ENCODE assay signal across 7 mouse cellular contexts in the genomic region with DNA sequence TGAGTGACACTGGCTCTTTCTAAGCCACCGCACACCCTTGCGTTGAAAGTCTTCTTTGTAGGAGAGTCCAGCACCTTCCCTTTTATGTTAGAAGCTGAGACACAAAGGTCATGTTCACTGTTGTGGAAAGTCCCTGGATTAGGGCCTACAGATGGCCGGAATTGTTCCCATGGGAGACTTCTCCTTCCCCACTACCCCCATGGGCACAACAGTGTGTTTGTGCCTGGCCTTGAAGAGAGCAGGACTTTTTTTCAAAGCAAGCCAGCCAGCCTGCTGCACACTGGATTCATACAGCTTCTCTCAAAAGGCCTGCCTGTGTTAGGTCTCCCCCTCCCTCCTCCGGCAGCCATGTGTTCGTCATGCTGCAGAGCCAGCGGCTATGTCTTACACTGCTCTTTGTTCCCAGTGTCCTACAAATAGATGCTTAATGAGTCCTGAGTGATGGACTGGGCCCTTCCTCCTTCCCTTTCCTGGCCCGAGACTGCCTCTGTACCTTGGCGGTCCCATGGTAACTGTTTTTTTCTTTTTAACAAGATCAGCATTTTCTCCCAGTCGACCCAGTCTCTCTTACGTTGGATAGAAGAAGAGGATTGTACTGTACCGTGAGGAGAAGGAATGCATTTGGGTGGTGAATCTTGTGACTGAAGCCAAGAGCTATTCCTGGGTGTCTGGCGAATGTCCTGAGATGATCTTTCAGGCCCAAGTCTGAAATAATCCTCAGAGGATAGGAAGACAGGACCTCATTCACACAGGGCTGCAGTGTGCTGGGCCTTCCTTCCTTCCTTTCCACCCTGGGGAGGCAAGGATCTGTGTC. TPM values are rescaled to one million over a fixed set of nuclear protein-coding genes. Genes with fewer than 3 reads are reported as not detected.
DNase-seq lines count a peak whose midpoint lies in the region; ATAC-seq and TF ChIP-seq lines count a peak whose summit lies in the region.

No protein-coding gene starts in this region.

- peaks cover 69% of the 10 kb centered on the region for H3K36me3 ChIP-seq in kidney, embryonic 14.5 days (ENCODE audit: control insufficient read depth, insufficient read depth, low read length)
- peaks cover 2% of the 10 kb centered on the region; the same call in 1 of the 2 replicates for H3K36me3 ChIP-seq in limb, embryonic 11.5 days (ENCODE audit: control insufficient read depth, insufficient read depth, low read length)

- ATAC-seq in kidney, embryonic 14.5 days (ENCODE audit: low FRiP score, low TSS enrichment), result peak; percentile 72
- ATAC-seq in limb, embryonic 11.5 days (ENCODE audit: insufficient number of reproducible peaks, low FRiP score, low TSS enrichment, low read depth), result no peak

- peak; percentile 95 for DNase-seq in brain, embryonic 14.5 days (ENCODE audit: low read depth)
- peak; percentile 33 for DNase-seq in embryo, embryonic 9.5 days (ENCODE audit: extremely low spot score)
- DNase-seq in heart, adult 9 months (ENCODE audit: low spot score in 2 of 2), result peak; percentile 73 to 76
- DNase-seq in limb, embryonic 11.5 days (ENCODE audit: low spot score), result peak; percentile 43
- DNase-seq in retina, postnatal 1 day, result peak; percentile 88
- no peak for DNase-seq in B cell, adult 2 months

- 55% methylated on average over 12 of the region's 12 CpGs for WGBS in kidney, embryonic 14.5 days
- WGBS in limb, embryonic 11.5 days, result 74% methylated on average over 12 of the region's 12 CpGs

- H3K27ac ChIP-seq in kidney, embryonic 14.5 days (ENCODE audit: low read depth, low read length), result peak overlapping the region; percentile 18; the same call in 1 of the 2 replicates
- H3K27ac ChIP-seq in limb, embryonic 11.5 days (replicated peaks; ENCODE audit: low read depth, low read length), result no peak overlapping the region

- TF ChIP-seq CTCF in brain, embryonic 14.5 days (IDR thresholded peaks at IDR 0.05; ENCODE audit: borderline replicate concordance, extremely low read depth, insufficient read depth, insufficient read length), result no peak

- no peaks in the 10 kb centered on the region for H3K9me3 ChIP-seq in kidney, embryonic 14.5 days (ENCODE audit: control insufficient read depth, low read length)
- H3K9me3 ChIP-seq in limb, embryonic 11.5 days (ENCODE audit: control insufficient read depth, low read length), result no peaks in the 10 kb centered on the region

- H3K4me1 ChIP-seq in kidney, embryonic 14.5 days (ENCODE audit: control insufficient read depth, insufficient read depth, low read length), result peaks cover 28% of the 10 kb centered on the region
- H3K4me1 ChIP-seq in limb, embryonic 11.5 days (ENCODE audit: control insufficient read depth, insufficient read depth, low read length), result 0 out of 2 replicates have a peak, but pooled peaks cover 3% of the 10 kb centered on the region

- H3K27me3 ChIP-seq in kidney, embryonic 14.5 days (ENCODE audit: control insufficient read depth, insufficient read depth, low read length), result no peaks in the 10 kb centered on the region
- H3K27me3 ChIP-seq in limb, embryonic 11.5 days (ENCODE audit: control insufficient read depth, insufficient read depth, low read length), result no peaks in the 10 kb centered on the region

- no peak overlapping the region for H3K4me3 ChIP-seq in kidney, embryonic 14.5 days (ENCODE audit: low read length)
- no peak overlapping the region for H3K4me3 ChIP-seq in limb, embryonic 11.5 days (ENCODE audit: low read depth, low read length)

- TF ChIP-seq POLR2A in brain, embryonic 14.5 days (IDR thresholded peaks at IDR 0.05; ENCODE audit: borderline replicate concordance, extremely low read depth, insufficient read depth, insufficient read length, poor library complexity, severe bottlenecking), result no peak

- no peak overlapping the region for H3K4me2 ChIP-seq in kidney, embryonic 14.5 days (replicated peaks; ENCODE audit: low read depth, low read length)
- H3K4me2 ChIP-seq in limb, embryonic 11.5 days (ENCODE audit: low read depth, severe bottlenecking), result no peak overlapping the region

- peak overlapping the region; percentile 1; the same call in 1 of the 2 replicates for H3K9ac ChIP-seq in kidney, embryonic 14.5 days (ENCODE audit: low read depth, low read length)
- H3K9ac ChIP-seq in limb, embryonic 11.5 days (ENCODE audit: low read length), result no peak overlapping the region

RNA-seq across cellular contexts. Expression of a gene that starts 7.9 kb away (rescaled TPM):
- polyA plus RNA-seq in brain, embryonic 14.5 days (2012; rRNA removed), result 133 and 147 TPM in 2 replicates
- polyA plus RNA-seq in kidney, embryonic 14.5 days (2014; fragmentation: Nextera tagmentation; extraction: Ambion mirVana), result 10.5 and 14.2 TPM in 2 replicates
- 2.6 and 3.6 TPM in 2 replicates for polyA plus RNA-seq in limb, embryonic 11.5 days (2014; fragmentation: Nextera tagmentation; extraction: Ambion mirVana)

Comparison
In these comparisons a context has a peak if more than half of its experiments do, and no peak if none do; other contexts are left out.
1. DNase-seq: peak in brain, embryonic 14.5 days (single experiment), embryo, embryonic 9.5 days (single experiment), heart, adult 9 months (2 of 2), limb, embryonic 11.5 days (single experiment) and retina, postnatal 1 day (single experiment); none in B cell, adult 2 months (0 of 2).